Mouse (Mus musculus) limb, embryonic 15.5 days (tissue): ENCODE data around the gene Gm28230. TPM values are rescaled to one million over a fixed set of nuclear protein-coding genes. Genes with fewer than 3 reads are reported as not detected.

Source experiments
- ATAC-seq: fragments of 200-750 bp; cut with Nextera tagmentation; 2 replicates; pipeline ENCODE4 v1.8.0; 2017; ENCODE audit warnings: low read depth, moderate TSS enrichment; ENCODE audit not compliant: insufficient number of reproducible peaks, low FRiP score, low TSS enrichment
- H3K27ac ChIP-seq: fragments of 300-500 bp; sonication (generic); 2 replicates; pipeline ENCODE4 v1.5.1; 2015; ENCODE audit warnings: moderate library complexity, mild to moderate bottlenecking, inconsistent platforms
- H3K27me3 ChIP-seq: fragments of 300-500 bp; sonication (generic); 2 replicates; pipeline ENCODE4 v1.6.1; 2015; ENCODE audit warnings: inconsistent platforms
- H3K36me3 ChIP-seq: fragments of 300-500 bp; sonication (generic); 2 replicates; pipeline ENCODE4 v1.6.1; 2015; ENCODE audit warnings: inconsistent platforms
- H3K4me1 ChIP-seq: fragments of 300-500 bp; sonication (generic); 2 replicates; pipeline ENCODE4 v1.6.1; 2015; ENCODE audit warnings: inconsistent platforms
- H3K4me2 ChIP-seq: fragments of 300-500 bp; sonication (generic); 2 replicates; pipeline ENCODE4 v1.6.1; 2015; ENCODE audit warnings: mild to moderate bottlenecking, inconsistent platforms
- H3K4me3 ChIP-seq: fragments of 300-500 bp; sonication (generic); 2 replicates; pipeline ENCODE4 v1.5.1; 2015; ENCODE audit warnings: mild to moderate bottlenecking, inconsistent platforms
- H3K9ac ChIP-seq: fragments of 300-500 bp; sonication (generic); 2 replicates; pipeline ENCODE4 v1.6.1; 2015; ENCODE audit warnings: inconsistent platforms
- H3K9me3 ChIP-seq: fragments of 300-500 bp; sonication (generic); 2 replicates; pipeline ENCODE4 v1.6.1; 2016; ENCODE audit warnings: inconsistent platforms
- WGBS: fragments of 180-500 bp; shearing (Covaris S2); methylation state at CpG from one replicate; pipeline ENCODE4 v1.1.7; 2015; 5-methylcytosine and 5-hydroxymethylcytosine counted together
- polyA plus RNA-seq: library from polyadenylated mRNA; unstranded; fragments of >200 nt; fragmentation: Nextera tagmentation; extraction: Ambion mirVana; gene quantifications from 2 replicates; pipeline ENCODE4 v1.2.1, GENCODE M21; 2015

Gene Gm28230
- polyA plus RNA-seq, 1 experiment from 2014 or later: 0.08 TPM

DNA sequence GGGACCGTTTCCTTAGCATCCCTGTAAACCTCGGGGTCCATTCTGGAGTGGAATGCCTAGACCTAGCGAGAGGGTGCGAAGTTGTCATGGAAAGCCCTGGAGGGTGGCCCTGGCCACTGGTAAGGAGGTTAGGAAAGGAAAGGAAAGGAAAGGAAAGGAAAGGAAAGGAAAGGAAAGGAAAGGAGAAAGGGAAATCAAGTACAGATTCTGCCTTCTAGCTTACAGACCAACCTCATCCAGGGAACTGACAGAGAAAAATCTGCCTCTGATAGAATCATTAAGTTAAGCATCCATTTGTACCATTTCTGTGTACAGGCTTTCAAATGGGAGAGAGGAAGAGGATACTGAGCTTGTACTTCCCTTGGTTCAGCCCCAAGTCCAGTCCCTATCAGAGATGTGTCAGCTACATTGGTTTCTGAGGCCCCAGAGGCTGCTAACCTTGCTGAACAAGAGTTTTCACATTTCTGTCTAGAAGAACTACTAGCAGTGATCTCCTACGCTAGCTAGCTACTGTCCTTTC, 24.3 kb downstream of the Gm28230 start:
- Histone ChIP-seq H3K9ac (no peak overlapping the region), H3K36me3 (no peaks in the 10 kb centered on the region), H3K4me2 (no peak overlapping the region; the same call in 1 of the 2 replicates), H3K27ac (no peak overlapping the region), H3K4me1 (peaks cover 33% of the 10 kb centered on the region), H3K27me3 (peaks cover 98% of the 10 kb centered on the region), H3K4me3 (no peak overlapping the region), H3K9me3 (no peaks in the 10 kb centered on the region)
- no peak for ATAC-seq
- 50% methylated on average over 5 of the region's 5 CpGs for WGBS

DNA sequence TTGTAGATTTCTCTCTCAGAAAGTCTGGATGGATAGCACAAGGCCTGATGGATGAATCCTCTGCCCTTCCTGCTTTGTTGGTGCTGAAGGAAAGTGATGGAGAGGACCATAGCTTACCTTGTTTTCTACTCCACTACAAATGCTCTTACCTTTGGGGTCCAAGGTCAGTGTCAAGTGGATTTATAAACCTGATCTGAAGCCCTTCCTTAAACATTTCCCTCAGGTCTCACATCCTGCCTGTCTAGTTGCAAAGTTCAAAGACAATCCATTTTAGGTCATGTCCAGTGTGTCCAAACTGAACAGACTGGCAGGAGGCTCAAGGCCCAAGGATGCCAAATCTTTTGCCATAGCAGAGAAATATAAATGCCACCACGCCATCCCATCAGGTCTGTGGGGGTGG, 25.3 kb downstream of the Gm28230 start:
- H3K27ac ChIP-seq: no peak overlapping the region
- H3K4me1 ChIP-seq: peaks cover 25% of the 10 kb centered on the region
- peaks cover 95% of the 10 kb centered on the region for H3K27me3 ChIP-seq
- no peaks in the 10 kb centered on the region for H3K9me3 ChIP-seq
- 81% methylated on average over 1 of the region's 1 CpGs for WGBS
- ATAC-seq: no peak
- H3K36me3 ChIP-seq: no peaks in the 10 kb centered on the region
- no peak overlapping the region for H3K4me2 ChIP-seq
- no peak overlapping the region for H3K4me3 ChIP-seq
- no peak overlapping the region for H3K9ac ChIP-seq

DNA sequence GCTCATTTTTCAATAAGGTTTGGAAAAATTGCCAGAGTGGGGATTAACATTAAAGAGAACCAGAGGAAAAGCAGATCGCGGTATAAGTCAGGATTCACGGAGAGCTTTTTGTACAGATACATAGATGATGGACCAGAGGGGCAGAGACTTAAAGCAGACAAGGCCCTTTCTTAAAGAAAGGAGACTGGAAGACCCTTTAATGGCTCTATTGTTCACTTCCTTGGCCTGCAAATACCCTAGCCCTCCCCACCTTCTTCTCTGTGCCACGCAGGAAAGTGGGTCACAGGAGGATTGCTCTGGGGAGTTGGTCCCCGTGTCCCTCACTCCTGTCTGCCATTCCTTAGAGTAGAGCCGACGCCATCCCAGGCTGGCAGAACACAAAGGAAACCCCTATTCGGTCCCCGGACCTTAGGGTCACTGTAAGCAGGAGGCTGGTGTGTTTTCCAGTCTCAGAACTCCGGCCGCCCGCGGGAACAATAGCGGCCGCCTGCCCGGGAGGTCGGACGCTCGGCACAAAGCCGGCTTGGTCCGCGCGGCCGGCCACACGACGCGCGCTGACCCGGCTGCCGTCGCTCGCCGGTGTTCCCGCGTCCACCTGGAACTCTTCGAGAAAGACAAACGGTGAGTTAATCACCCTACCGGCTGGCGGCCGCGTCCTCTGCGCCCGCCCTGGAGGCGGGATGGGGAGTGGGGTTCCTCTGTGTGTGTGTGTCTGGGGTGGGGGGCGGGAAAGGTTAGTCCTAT, 26.1 kb downstream of the Gm28230 start:
- WGBS: 4% methylated on average over 45 of the region's 45 CpGs
- Histone ChIP-seq H3K27me3 (peaks cover 90% of the 10 kb centered on the region), H3K9ac (no peak overlapping the region), H3K4me2 (peak overlapping the region; percentile 66), H3K4me3 (peak overlapping the region; percentile 34), H3K36me3 (no peaks in the 10 kb centered on the region), H3K4me1 (peaks cover 22% of the 10 kb centered on the region), H3K9me3 (no peaks in the 10 kb centered on the region), H3K27ac (no peak overlapping the region)
- ATAC-seq: no peak

DNA sequence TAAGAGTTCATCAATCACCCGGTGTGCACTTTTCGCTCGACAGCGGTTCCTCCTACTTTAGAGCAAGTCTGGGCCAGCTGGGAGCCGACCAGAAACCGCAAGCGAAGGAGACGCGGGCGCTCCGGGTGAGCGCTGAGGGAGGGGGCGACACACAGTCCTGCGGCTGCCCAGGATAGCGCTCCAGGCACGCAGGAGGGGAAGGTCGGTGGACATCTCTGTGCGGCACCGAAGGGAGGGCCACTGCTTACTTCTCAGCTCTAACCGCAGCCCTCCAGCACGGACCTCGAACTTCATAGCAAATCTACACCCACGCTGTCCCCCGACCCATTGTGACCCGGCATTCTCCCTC, 26.6 kb downstream of the Gm28230 start:
- H3K4me2 ChIP-seq: peak overlapping the region; percentile 66
- no peaks in the 10 kb centered on the region for H3K36me3 ChIP-seq
- H3K4me1 ChIP-seq: peaks cover 22% of the 10 kb centered on the region
- peaks cover 90% of the 10 kb centered on the region for H3K27me3 ChIP-seq
- H3K4me3 ChIP-seq: peak overlapping the region; percentile 34
- WGBS: 4% methylated on average over 24 of the region's 25 CpGs
- no peaks in the 10 kb centered on the region for H3K9me3 ChIP-seq
- no peak for ATAC-seq
- H3K9ac ChIP-seq: no peak overlapping the region
- no peak overlapping the region for H3K27ac ChIP-seq

DNA sequence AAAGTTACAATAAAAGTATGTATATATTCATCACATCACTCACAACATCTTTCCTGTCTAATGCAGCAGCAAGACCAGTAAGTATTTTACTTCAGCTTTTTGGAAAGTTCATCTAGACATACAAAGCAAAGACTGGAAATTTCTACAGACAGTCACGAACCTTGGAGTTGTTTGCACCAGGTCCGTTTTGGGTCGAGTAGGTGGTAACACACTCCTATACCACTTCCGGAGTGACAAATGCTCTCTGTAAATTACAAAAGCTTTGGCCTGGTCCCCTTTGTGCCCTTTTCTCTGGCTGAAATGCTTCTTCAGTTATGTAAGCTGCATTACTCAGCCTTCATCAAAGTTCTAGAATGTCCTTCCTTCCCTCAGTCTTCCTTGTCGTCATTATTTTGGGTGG, 27.2 kb downstream of the Gm28230 start:
- Histone ChIP-seq H3K27me3 (peaks cover 89% of the 10 kb centered on the region), H3K27ac (no peak overlapping the region), H3K4me3 (no peak overlapping the region), H3K9ac (no peak overlapping the region), H3K4me1 (peaks cover 22% of the 10 kb centered on the region), H3K4me2 (no peak overlapping the region), H3K9me3 (no peaks in the 10 kb centered on the region), H3K36me3 (no peaks in the 10 kb centered on the region)
- 41% methylated on average over 5 of the region's 5 CpGs for WGBS
- ATAC-seq: no peak

DNA sequence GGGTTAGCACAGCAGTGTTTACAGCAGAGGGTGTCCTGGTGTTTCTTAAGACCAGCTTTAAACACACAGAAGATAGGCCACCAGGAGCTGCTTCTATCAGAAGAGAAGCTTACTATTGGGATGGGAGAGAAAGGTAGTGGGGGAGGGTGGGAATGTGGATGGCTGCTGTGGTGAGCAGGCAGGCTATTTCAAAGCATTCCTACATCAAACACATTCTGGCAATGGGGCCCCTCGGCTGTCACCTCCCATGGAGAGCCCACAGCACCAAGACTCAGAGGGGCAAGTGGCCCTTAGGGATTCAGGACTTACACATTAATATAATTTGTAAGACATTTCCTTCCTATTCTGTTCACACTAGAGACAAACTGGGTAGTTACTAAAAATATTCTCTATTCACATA, 33.6 kb downstream of the Gm28230 start:
- Histone ChIP-seq H3K4me2 (no peak overlapping the region), H3K9me3 (no peaks in the 10 kb centered on the region), H3K27me3 (peaks cover 82% of the 10 kb centered on the region), H3K27ac (no peak overlapping the region), H3K4me1 (peaks cover 21% of the 10 kb centered on the region), H3K9ac (no peak overlapping the region), H3K36me3 (no peaks in the 10 kb centered on the region), H3K4me3 (no peak overlapping the region)
- no peak for ATAC-seq
- 9% methylated on average over 1 of the region's 1 CpGs for whole genome bisulfite sequencing

DNA sequence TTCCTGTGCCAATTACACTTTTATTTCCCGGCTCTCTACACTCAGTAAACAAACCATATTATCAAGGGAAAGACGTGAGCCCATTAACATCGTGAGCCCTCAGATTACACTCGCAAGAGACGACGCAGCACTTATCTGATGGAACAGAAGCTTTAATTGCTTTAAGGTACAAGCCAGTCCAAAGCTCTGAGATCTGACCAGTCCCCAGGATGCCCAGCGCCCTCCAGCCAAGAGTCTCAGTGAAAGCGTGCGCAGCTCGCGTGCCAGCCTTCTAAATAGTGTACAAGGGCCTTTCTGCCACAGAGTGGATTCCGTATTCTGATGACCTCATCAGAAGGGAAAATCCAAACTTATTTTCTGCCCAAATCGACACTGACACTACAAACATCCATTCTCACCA, 35.4 kb downstream of the Gm28230 start:
- Histone ChIP-seq H3K4me3 (peak overlapping the region; percentile 47; the same call in 1 of the 2 replicates), H3K4me2 (peak overlapping the region; percentile 94; the same call in 1 of the 2 replicates)
- 4% methylated on average over 13 of the region's 13 CpGs for WGBS

DNA sequence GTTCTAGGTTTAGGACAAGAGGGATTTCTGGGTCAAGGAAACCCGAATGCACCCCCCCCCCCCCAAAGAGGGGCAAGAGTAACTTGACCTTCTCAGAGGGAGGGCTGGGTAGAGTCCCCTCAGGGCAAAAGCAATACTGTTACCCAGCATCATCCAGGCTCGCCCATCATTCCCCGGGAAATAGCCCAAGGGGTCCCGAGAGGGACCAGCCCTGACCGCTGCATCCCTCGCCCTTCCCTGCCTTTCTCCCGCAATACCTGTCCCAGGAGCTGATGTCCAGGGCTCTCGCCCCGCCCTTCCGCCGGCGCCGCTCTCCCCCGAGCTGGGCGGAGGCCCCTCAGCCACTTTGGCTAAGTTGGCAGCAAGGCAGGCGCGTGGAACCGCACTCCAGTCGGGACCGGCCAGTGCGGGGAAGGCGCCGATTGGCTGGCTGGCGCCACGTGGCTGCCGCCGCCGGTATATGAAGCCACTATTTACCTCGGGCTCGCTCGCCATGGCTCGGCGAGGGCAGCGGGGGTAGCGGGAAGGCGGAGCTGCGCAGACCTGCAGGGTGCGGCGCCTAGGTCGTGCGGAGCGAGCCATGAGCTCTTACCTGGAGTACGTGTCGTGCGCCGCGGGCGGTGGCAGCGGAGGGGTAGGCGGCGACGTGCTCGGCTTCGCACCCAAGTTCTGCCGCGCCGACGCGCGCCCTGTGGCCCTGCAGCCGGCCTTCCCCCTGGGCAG, 36.2 kb downstream of the Gm28230 start, which contains the start of gene Hoxd1:
Gene Hoxd1 (plus strand): TSS at position 459 of the 723 bp plus-strand sequence.
- ATAC-seq: no peak
- Histone ChIP-seq H3K36me3 (no peaks in the 10 kb centered on the region), H3K4me3 (peak within 1 kb of the TSS; percentile 47), H3K4me2 (peak within 1 kb of the TSS; percentile 94), H3K9me3 (no peaks in the 10 kb centered on the region), H3K9ac (no peak within 1 kb of the TSS), H3K4me1 (peaks cover 21% of the 10 kb centered on the region), H3K27me3 (peaks cover 84% of the 10 kb centered on the region), H3K27ac (no peak within 1 kb of the TSS)
- WGBS: under 1% methylated on average over 59 of the region's 61 CpGs

More for the DNA sequence above, 35.4 kb downstream of the Gm28230 start:
- Histone ChIP-seq H3K4me1 (peaks cover 21% of the 10 kb centered on the region), H3K27me3 (peaks cover 85% of the 10 kb centered on the region), H3K9ac (no peak overlapping the region), H3K9me3 (no peaks in the 10 kb centered on the region), H3K27ac (no peak overlapping the region), H3K36me3 (no peaks in the 10 kb centered on the region)
- ATAC-seq: no peak

DNA sequence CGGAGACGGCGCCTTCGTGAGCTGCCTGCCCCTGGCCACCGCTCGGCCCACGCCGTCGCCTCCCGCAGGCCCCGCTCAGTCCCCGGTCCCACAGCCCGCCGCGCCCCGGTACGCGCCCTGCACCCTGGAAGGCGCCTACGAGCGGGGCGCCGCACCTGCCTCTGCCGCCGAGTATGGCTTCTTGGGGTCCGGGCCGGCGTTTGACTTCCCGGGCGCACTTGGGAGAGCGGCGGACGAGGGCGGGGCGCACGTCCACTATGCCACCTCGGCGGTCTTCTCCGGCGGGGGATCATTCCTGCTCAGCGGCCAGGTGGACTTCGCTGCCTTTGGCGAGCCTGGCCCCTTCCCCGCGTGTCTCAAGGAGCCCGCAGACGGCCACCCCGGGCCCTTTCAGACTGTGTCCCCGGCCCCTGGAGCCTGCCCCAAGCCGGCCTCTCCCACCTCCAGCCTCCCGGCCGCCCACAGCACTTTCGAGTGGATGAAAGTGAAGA, 36.8 kb downstream of the Gm28230 start:
- Histone ChIP-seq H3K36me3 (no peaks in the 10 kb centered on the region), H3K4me1 (peaks cover 21% of the 10 kb centered on the region), H3K4me2 (peak overlapping the region; percentile 94), H3K9me3 (no peaks in the 10 kb centered on the region), H3K4me3 (peak overlapping the region; percentile 47), H3K27ac (no peak overlapping the region), H3K27me3 (peaks cover 80% of the 10 kb centered on the region), H3K9ac (no peak overlapping the region)
- no peak for ATAC-seq
- 1% methylated on average over 44 of the region's 53 CpGs for whole genome bisulfite sequencing

DNA sequence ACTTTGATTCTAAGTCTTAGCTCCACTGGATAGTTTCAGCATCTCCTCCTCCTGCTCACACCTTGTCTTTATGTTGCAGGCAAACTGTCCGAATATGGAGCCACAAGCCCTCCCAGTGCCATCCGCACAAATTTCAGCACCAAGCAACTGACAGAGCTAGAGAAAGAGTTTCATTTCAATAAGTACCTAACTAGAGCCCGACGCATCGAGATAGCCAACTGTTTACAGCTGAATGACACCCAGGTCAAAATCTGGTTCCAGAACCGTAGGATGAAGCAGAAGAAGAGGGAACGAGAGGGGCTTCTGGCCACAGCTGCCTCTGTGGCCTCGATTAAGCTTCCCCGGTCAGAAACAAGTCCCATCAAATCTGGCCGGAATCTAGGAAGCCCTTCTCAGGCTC, 37.4 kb downstream of the Gm28230 start:
- H3K4me2 ChIP-seq: no peak overlapping the region
- no peak for ATAC-seq
- WGBS: 34% methylated on average over 10 of the region's 10 CpGs

DNA sequence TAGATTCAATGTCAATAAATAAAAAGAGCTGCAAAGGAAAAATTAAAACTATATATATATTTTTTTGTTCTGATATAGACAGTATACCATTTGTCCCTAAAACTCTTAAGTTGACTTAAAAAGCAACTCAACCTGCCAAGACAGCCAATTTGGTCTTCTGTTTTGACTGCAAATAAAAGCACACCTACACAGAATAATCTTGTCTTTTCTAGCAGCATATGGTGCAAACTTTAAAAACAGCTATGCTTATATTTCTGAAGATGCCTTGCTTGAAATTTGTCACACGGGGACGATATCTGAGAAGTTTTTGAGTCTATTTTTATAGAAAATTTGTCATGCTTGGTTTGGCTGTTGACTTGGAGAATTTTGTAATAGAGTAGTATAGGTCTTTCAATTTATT, 47.8 kb downstream of the Gm28230 start:
- Histone ChIP-seq H3K9me3 (no peaks in the 10 kb centered on the region), H3K4me3 (no peak overlapping the region), H3K9ac (no peak overlapping the region), H3K4me1 (peaks cover 2% of the 10 kb centered on the region; the same call in 1 of the 2 replicates), H3K36me3 (no peaks in the 10 kb centered on the region), H3K27me3 (no peaks in the 10 kb centered on the region), H3K27ac (no peak overlapping the region), H3K4me2 (no peak overlapping the region)
- 76% methylated on average over 2 of the region's 2 CpGs for WGBS
- ATAC-seq: no peak

More for the DNA sequence above, 37.4 kb downstream of the Gm28230 start:
- Histone ChIP-seq H3K9me3 (no peaks in the 10 kb centered on the region), H3K9ac (no peak overlapping the region), H3K4me3 (0 out of 2 replicates have a peak overlapping the region, but pooled peaks have one; percentile 47), H3K27me3 (peaks cover 82% of the 10 kb centered on the region), H3K27ac (no peak overlapping the region), H3K4me1 (peaks cover 21% of the 10 kb centered on the region), H3K36me3 (no peaks in the 10 kb centered on the region)
